Mouse (Mus musculus): Measurements from ENCODE around the gene Wdr46.

DNA sequence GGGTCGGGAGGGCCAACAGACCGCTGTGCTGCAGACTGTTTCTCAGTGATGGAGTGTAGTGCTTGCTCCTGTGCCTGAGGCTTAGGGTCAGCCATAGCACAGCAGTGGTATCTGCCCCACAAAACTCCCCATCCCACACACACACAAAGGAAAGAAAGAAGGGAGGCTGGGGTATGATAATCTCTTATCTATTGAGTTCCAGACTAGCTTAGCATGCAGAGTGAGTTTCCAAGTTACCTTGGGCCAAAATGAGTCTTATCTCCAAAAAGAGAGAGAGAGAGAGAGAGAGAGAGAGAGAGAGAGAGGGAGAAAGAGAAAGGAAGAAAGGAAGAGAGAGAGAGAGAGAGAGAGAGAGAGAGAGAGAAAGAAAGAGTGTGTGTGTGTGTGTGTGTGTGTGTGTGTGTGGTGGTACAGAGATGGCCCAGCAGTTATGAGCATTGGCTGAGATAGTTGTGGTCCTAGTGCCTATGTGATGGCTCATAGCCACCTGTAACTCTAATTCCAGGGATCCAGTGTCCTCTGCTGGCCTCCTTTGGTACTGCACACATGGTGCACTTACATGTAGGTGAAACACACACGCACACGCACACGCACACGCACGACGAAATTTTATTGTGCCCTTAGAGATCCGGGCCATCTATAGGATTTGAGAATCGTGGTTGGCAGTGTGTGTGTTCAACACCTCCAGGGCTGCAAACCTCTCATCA, 15.7 kb upstream of the Wdr46 start:
- no peak for TF ChIP-seq GATA1 (IDR thresholded peaks at IDR 0.05; ENCODE audit: borderline replicate concordance, low read length)
- no peak for TF ChIP-seq FLI1 (IDR thresholded peaks at IDR 0.05; ENCODE audit: low read length)
